Mouse (Mus musculus): ENCODE measurements around the gene Bnip3. TPM values are rescaled to one million over a fixed set of nuclear protein-coding genes. Genes with fewer than 3 reads are reported as not detected.
A peak's percentile ranks its signal among the peaks of the same experiment; 100 is the strongest.

The Bnip3 gene
- total RNA-seq, 4 experiments from 2014 or later = 229 to 488 (median 281) TPM

- no peak for DNase-seq (ENCODE audit: low spot score)
Observed at GRCm38 (mm10) chr7:138906441-138906840, 2.9 kb downstream of the Bnip3 start.

GRCm38 (mm10) chr7:138903886-138904435 lies 5.4 kb downstream of the Bnip3 start:
- no peak for DNase-seq (ENCODE audit: low spot score)

GRCm38 (mm10) chr7:138898743-138899142 lies 10.6 kb downstream of the Bnip3 start:
- DNase-seq (ENCODE audit: low spot score) = no peak

- no peak for DNase-seq (ENCODE audit: low spot score)
Observed at GRCm38 (mm10) chr7:138898122-138898521, 11.2 kb downstream of the Bnip3 start.

- DNase-seq (ENCODE audit: low spot score) = no peak
Observed at GRCm38 (mm10) chr7:138885365-138886289, 23.7 kb downstream of the Bnip3 start.

- DNase-seq (ENCODE audit: low spot score) = no peak
Observed at GRCm38 (mm10) chr7:138883724-138884123, 25.6 kb downstream of the Bnip3 start.

- DNase-seq (ENCODE audit: low spot score) = no peak
Observed at GRCm38 (mm10) chr7:138875031-138875430, 34.3 kb downstream of the Bnip3 start.

GRCm38 (mm10) chr7:138872956-138873355 lies 36.4 kb downstream of the Bnip3 start:
- no peak for DNase-seq (ENCODE audit: low spot score)

GRCm38 (mm10) chr7:138868316-138868715 lies 41.0 kb downstream of the Bnip3 start:
- no peak for DNase-seq (ENCODE audit: low spot score)

- DNase-seq (ENCODE audit: low spot score) = no peak
Observed at GRCm38 (mm10) chr7:138867286-138867685, 42.0 kb downstream of the Bnip3 start.

- no peak for DNase-seq (ENCODE audit: low spot score)
Observed at GRCm38 (mm10) chr7:138864776-138865175, 44.5 kb downstream of the Bnip3 start.

- no peak for DNase-seq (ENCODE audit: low spot score)
Observed at GRCm38 (mm10) chr7:138863950-138864572, 45.3 kb downstream of the Bnip3 start.

GRCm38 (mm10) chr7:138856670-138857069 lies 52.6 kb downstream of the Bnip3 start:
- DNase-seq (ENCODE audit: low spot score) = no peak

GRCm38 (mm10) chr7:138854201-138854600 lies 55.1 kb downstream of the Bnip3 start:
- no peak for DNase-seq (ENCODE audit: low spot score)

GRCm38 (mm10) chr7:138853417-138854031 lies 55.8 kb downstream of the Bnip3 start:
- DNase-seq (ENCODE audit: low spot score) = no peak

GRCm38 (mm10) chr7:138850083-138850482 lies 59.2 kb downstream of the Bnip3 start:
- no peak for DNase-seq (ENCODE audit: low spot score)

- DNase-seq (ENCODE audit: low spot score) = no peak
Observed at GRCm38 (mm10) chr7:138848028-138848920, 61.0 kb downstream of the Bnip3 start.

GRCm38 (mm10) chr7:138847316-138848027 lies 61.8 kb downstream of the Bnip3 start:
- no peak for DNase-seq (ENCODE audit: low spot score)

GRCm38 (mm10) chr7:138846502-138846991 lies 62.8 kb downstream of the Bnip3 start:
- peak; percentile 37 for DNase-seq (ENCODE audit: low spot score)

All from heart, adult 8-10 months (tissue).